Mouse (Mus musculus) T-cell, adult 66 days (primary cell): ENCODE results near the gene Loxl1. TPM values are rescaled to one million over a fixed set of nuclear protein-coding genes. Genes with fewer than 3 reads are reported as not detected.

Experiments
- total RNA-seq, 2 experiments: library from RNA; stranded (reverse); gene quantifications; 3 replicates in 1 of 2; 4 replicates in 1 of 2; pipeline ENCODE4 v1.2.4; 2023

Loxl1 gene
- not detected for total RNA-seq

DNA sequence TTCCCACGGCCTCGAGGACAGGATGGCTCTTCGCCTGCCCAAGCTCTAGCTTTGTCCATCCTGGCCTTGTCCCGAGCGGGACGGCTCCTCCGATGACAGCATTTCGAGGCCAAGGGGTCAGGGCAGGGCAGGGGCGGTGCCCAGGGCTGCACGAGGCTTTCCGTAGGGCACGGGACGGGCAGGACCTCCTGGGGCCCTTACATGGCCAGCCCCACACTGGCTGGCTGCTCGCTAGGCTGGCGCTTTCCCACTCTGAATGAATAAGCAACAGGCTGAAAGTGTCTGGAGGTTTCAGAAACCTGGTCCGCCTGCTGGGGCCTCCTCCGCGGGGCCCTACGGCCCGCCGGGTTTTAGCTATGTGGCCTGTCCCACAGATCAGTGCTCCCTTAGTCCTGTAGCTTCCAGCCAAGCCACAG, at the start of gene Loxl1:
TSS of gene Loxl1 (minus strand) at position 243 of the 416 bp plus-strand sequence.

DNA sequence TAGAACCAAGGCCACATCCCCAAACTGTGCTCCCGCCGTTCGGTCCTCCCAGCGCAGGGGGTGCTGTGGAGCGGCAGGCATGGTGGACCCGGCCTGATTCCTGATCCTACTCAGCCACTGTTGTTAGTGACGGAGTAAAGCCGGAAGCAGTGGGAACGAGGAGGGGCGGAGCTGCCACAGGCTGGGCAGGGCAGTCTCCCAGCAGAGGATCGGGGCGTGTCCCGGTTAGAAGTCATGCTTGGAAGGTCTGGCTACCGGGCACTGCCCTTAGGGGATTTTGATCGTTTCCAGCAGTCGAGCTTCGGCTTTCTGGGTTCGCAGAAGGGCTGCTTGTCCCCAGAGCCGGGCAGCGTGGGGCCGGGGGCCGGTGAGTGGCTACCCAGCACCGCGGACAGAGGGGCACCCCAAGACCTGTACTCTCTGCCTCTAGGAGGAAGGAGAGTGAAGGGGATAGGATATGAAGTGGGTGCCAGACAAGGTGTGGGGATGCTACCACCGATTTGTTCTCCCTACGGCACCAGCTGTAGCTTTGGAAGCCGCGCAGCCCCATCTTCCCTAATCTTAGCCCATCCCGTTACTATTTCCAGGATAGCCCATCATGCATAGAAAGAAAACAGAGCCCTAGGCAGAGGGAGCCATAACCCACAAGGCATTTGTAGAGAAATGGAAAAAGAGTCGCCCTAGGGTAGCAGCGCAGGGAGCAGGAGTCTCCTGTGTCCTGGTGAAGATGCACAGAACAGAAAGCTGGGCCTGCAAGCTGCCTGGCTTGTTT, 59.8 kb downstream of the Loxl1 start, which contains the start of gene Stoml1:
TSS of gene Stoml1 (plus strand) at position 132 of the 772 bp plus-strand sequence.

DNA sequence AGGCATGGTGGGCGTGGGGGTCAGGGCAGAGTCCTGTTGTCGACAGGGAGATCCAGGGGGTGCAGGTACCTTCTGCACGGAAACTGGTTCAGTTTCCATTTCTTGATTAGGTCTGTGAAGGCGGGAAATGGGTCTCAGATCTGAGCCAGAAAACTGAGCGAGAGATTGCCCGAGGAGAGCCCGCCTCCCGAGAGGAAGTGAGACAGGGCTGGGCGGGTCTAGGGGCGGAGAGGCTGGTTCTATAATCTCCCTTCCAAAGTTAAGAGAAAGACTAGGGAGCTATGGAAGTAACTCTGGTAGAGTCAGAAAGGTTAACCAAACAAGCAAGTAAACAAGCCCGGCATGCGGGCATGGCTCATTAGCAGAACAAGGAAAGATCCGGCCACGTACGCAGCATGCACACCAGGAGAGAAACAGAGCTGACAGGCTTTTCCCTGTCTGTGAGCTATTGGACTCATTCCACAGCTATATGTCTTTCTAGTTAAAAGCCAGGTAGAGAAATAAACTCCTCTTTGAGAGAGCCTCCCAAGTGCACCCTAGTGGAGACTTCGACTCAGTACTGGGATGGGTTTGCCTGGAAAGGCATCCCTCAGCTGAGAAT, 63.3 kb downstream of the Loxl1 start, which contains the start of gene Pml:
TSS of gene Pml (minus strand) at position 195 of the 601 bp plus-strand sequence.

Other genes starting within 250 kb of the Loxl1 start
- gene Stra6, start 249.4 kb downstream of the Loxl1 start, total RNA-seq: under 1 TPM; 0.52 to 0.92 TPM
- gene Ccdc33, start 194.4 kb downstream of the Loxl1 start, total RNA-seq: not detected
- gene Islr, start 108.9 kb downstream of the Loxl1 start, total RNA-seq: under 1 TPM; 0.27 to 0.35 TPM
- gene Islr2, start 108.9 kb downstream of the Loxl1 start, total RNA-seq: 1 to 10 TPM; 1.0 to 5.1 TPM
- 10 to 100 TPM; 74.3 to 83.6 TPM for gene Pml, start 63.4 kb downstream of the Loxl1 start, total RNA-seq
- 10 to 100 TPM; 21.4 to 23.0 TPM for gene Stoml1, start 60.0 kb downstream of the Loxl1 start, total RNA-seq
- gene Tbc1d21, start 57.3 kb upstream of the Loxl1 start, total RNA-seq: not detected
- gene Insyn1, start 175.4 kb upstream of the Loxl1 start, total RNA-seq: not detected
- not detected for gene Cd276, start 242.3 kb upstream of the Loxl1 start, total RNA-seq